Mouse (Mus musculus): ENCODE results near the gene Stat3. TPM values are rescaled to one million over a fixed set of nuclear protein-coding genes. Genes with fewer than 3 reads are reported as not detected.

The Stat3 gene
- polyA plus RNA-seq (2017; shearing (Covaris generic)), result 100 to 1,000 TPM; 167 to 244 TPM

DNA sequence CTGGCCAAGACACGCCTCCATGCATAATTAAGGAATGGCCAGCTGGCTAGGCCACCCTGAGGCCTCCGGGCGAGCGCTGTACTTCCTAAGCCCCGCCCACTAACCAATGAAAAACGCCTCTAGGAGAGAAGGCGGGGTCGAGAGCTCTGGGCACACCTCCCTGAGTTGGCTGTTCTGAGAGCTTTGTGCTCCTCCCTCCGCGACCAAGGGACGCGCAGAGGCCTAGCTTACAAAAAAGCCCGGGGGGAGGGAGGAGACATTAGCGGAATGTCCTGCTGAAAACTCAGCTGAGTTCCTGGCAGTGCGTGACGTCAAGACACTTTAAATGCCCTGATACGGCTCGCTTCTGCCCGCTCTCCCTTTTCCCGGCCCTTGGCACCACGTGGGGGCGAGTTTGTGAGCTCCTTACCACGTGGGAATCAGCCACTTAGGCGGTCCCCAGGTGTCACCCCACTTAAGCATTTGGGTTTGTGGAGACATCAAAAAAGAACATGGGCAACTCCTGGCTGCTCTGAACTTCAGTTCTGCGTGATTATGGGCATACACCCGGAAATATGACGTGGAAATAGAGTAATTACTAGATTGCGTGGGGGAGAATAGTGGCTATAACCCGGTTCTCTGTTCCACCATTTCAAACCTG lies at the start of gene Stat3:
Gene Stat3 (minus strand): TSS at position 29 of the 640 bp plus-strand sequence.

DNA sequence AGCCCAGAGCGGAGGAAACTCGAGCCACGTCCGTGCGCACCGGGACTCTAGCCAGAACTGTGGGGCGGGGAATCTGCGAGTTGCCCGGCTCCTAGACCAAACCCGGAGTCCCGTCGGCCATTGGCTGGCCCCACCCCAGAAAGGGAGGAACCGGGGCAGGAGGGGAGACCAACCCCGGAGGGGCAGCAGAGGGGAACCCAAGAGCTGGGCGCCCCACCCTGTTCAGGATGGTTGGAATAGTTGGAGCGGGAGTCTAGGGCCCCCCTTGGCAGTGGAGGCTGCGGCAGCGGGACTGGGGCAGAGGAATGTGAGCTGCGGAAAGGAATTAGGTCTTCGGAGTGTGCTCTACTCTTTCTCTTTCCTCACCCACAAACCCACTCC lies 31.2 kb upstream of the Stat3 start, which contains the start of gene Cavin1:
Gene Cavin1 (minus strand): TSS at position 331 of the 381 bp plus-strand sequence.

DNA sequence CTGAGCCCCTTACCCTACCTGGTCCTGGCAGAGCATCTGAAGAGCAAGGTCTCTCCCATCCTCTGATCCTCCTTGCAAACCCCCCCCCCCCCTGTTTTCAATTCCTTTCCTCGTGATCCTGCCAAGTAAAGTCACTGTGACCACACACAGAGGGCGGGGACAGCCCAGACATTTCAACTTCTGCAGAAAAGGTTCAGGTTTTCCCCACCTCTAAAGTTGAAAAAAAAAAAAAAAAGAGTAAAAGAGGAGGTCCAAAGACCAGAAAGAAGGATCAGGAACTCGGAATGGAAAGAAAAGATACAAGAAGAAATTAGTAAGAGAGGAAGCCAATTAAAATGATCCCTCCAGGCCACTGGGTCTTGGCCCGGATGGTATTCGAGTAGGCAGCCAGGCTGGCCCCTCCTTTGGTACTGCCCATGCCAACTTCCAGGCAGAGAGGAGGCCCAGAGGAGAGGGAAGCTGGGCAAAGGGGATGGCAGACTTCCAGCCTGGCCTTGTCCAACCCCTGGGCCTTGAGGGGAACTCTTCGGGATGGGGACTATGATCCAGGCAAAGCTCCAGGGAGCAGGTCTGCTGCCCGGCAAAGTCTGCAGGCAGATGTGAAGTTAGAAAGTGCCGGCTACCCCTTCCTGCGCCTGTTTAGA lies 80.3 kb downstream of the Stat3 start, which contains the start of gene Stat5a:
Gene Stat5a (plus strand): TSS at position 417 of the 644 bp plus-strand sequence.

DNA sequence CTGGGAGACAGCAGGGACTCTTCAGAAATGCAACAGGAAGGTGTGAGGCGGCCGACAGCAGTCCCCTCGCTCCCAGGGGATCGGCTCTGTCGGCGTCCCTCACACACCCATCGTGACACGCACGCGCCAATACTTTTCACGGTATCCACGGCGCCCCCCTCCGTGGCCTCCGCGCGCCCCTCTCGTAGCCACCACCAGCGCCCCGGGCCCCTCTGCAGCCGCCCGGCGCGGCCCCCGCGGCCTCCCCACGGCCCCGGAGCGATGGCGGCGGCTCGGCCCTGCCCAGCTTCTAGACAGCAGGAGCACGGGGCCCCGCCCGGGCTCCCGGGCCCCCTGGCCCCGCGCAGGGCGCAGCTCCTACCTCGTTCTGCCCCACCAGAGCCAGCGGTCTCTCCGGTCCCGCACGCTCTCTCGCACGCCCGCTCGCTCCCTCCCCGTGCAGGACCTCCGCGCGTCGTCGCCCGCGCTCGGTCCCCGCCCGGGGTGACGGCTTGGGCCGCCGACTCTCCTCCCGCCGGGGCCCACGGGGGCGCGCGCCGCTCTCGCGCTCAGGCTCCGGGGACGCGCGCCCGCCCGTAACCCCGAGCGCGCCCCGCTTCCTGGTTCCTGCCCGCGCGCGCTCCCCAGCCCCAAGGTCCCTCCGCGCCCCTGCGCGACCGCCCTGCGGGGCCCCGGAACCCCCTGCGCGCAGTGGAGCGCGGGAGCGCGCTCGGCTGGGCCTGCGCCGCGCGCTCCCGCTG lies 89.1 kb downstream of the Stat3 start, which contains the start of gene Stat5b:
Gene Stat5b (minus strand): TSS at position 687 of the 740 bp plus-strand sequence.

Other genes with a start within 250 kb of the Stat3 start
- gene Zfp385c, start 247.1 kb downstream of the Stat3 start, polyA plus RNA-seq (2017; shearing (Covaris generic)), result under 1 TPM; 0.23 to 0.85 TPM
- 10 to 100 TPM; 20.8 to 33.7 TPM for gene Dhx58, start 235.3 kb downstream of the Stat3 start, polyA plus RNA-seq (2017; shearing (Covaris generic))
- 10 to 100 TPM; 41.8 to 50.3 TPM for gene Kat2a, start 227.1 kb downstream of the Stat3 start, polyA plus RNA-seq (2017; shearing (Covaris generic))
- gene Hspb9, start 225.7 kb downstream of the Stat3 start, polyA plus RNA-seq (2017; shearing (Covaris generic)), result 1 to 10 TPM in 1 of 2 experiments, under 1 TPM in 1; 0.65 to 1.3 TPM
- gene Rab5c, start 201.3 kb downstream of the Stat3 start, polyA plus RNA-seq (2017; shearing (Covaris generic)), result 100 to 1,000 TPM in 1 of 2 experiments, 10 to 100 TPM in 1; 75.3 to 112 TPM
- under 1 TPM in 1 of 2 experiments, not detected in 1; 0.04 TPM for gene Kcnh4, start 179.6 kb downstream of the Stat3 start, polyA plus RNA-seq (2017; shearing (Covaris generic))
- gene Hcrt, start 176.6 kb downstream of the Stat3 start, polyA plus RNA-seq (2017; shearing (Covaris generic)), result not detected
- gene Ghdc, start 168.6 kb downstream of the Stat3 start, polyA plus RNA-seq (2017; shearing (Covaris generic)), result 1 to 10 TPM; 1.2 to 4.5 TPM
- gene Stat5b, start 88.8 kb downstream of the Stat3 start, polyA plus RNA-seq (2017; shearing (Covaris generic)), result 100 to 1,000 TPM in 1 of 2 experiments, 10 to 100 TPM in 1; 92.0 to 154 TPM
- 10 to 100 TPM; 75.2 to 88.1 TPM for gene Stat5a, start 80.2 kb downstream of the Stat3 start, polyA plus RNA-seq (2017; shearing (Covaris generic))
- gene Cavin1, start 31.3 kb upstream of the Stat3 start, polyA plus RNA-seq (2017; shearing (Covaris generic)), result not detected
- gene Atp6v0a1, start 69.9 kb upstream of the Stat3 start, polyA plus RNA-seq (2017; shearing (Covaris generic)), result 10 to 100 TPM in 1 of 2 experiments, 1 to 10 TPM in 1; 6.1 to 13.6 TPM
- gene Naglu, start 130.5 kb upstream of the Stat3 start, polyA plus RNA-seq (2017; shearing (Covaris generic)), result 10 to 100 TPM; 18.9 to 25.9 TPM
- under 1 TPM in 1 of 2 experiments, not detected in 1; 0.52 TPM for gene Hsd17b1, start 138.9 kb upstream of the Stat3 start, polyA plus RNA-seq (2017; shearing (Covaris generic))
- gene Coasy, start 143.0 kb upstream of the Stat3 start, polyA plus RNA-seq (2017; shearing (Covaris generic)), result 10 to 100 TPM; 32.3 to 36.4 TPM
- gene Mlx, start 147.7 kb upstream of the Stat3 start, polyA plus RNA-seq (2017; shearing (Covaris generic)), result 10 to 100 TPM; 90.2 to 93.1 TPM
- 1 to 10 TPM; 7.1 to 8.4 TPM for gene Psmc3ip, start 155.9 kb upstream of the Stat3 start, polyA plus RNA-seq (2017; shearing (Covaris generic))
- 10 to 100 TPM; 61.6 to 75.9 TPM for gene Retreg3, start 180.4 kb upstream of the Stat3 start, polyA plus RNA-seq (2017; shearing (Covaris generic))
- gene Tubg1, start 180.4 kb upstream of the Stat3 start, polyA plus RNA-seq (2017; shearing (Covaris generic)), result 10 to 100 TPM; 31.0 to 43.3 TPM
- 1 to 10 TPM in 1 of 2 experiments, under 1 TPM in 1; 0.48 to 2.5 TPM for gene Tubg2, start 216.4 kb upstream of the Stat3 start, polyA plus RNA-seq (2017; shearing (Covaris generic))
- under 1 TPM; 0.17 to 0.28 TPM for gene Cntnap1, start 231.0 kb upstream of the Stat3 start, polyA plus RNA-seq (2017; shearing (Covaris generic))
- 1 to 10 TPM in 1 of 2 experiments, under 1 TPM in 1; 0.61 to 1.3 TPM for gene Plekhh3, start 231.8 kb upstream of the Stat3 start, polyA plus RNA-seq (2017; shearing (Covaris generic))
- 10 to 100 TPM in 1 of 2 experiments, under 1 TPM in 1; 0.92 to 15.6 TPM for gene Ccr10, start 235.9 kb upstream of the Stat3 start, polyA plus RNA-seq (2017; shearing (Covaris generic))